Mouse (Mus musculus): ENCODE results near the gene Trpm3.
A peak's percentile ranks its signal among the peaks of the same experiment; 100 is the strongest.
"Not testable (repeated sequence)": the region's sequence is repeated elsewhere in the genome, so short reads cannot be mapped to it uniquely, and the experiment has no call there.

Trpm3 gene

DNA sequence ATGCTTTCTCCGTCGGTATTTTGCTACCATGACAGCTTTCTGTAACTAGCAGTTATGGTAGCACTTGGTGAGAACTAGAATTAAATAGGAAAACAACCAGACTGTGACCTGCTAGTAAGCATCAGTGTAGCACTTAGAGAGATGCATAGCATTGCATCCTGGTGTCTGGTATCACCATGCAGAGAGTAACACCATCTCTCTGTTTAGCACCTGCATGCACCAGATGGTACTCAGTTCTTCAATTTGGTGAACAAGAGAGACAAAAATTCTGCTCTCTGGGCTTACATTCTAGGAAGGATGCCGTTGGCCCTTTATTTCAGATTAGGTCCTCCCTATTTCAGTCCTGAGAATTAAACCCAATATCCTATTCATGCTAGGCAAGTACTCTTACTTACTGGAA is 834.4 kb downstream of the Trpm3 start:
- DNase-seq (ENCODE audit: low spot score in 2 of 2) = no peak

DNA sequence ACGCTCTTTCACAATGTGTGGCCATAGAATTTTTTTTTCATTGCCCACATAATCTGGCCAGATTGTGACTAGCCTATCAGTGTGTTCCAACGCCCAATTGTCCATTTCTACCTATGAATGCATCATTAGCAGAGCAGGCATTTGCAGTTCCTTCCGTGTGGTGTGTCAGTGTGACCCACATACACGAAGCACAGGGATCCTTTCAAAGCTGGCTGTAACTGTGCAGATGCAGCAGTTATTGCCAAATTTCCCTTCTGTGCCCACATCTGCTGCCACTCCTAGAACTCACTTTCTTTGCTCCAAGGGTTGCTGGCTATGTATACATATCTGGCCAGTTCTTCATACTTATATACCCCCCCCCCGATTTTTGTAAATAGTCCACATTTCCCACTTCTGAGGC is 834.9 kb downstream of the Trpm3 start:
- no peak for DNase-seq (ENCODE audit: low spot score in 2 of 2)

DNA sequence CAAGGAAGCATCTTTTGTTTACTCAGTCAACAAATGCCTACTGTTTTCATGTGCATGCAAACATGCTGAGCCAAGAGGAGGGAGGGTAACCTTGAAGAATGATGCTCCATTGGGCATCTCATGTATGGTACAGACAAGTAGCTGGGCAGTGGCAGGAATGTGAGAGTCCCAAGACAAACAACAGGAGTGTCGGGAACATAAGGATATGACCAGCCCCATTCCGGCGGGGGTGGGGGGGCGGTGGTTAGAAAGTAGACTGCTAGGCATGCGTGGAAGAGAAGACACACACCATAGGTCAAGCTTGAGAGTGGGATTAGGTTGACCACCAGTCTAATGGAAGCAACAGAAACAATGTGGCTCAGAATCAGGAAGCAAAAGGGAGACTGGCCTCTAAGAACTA is 837.0 kb downstream of the Trpm3 start:
- no peak for DNase-seq (ENCODE audit: low spot score in 2 of 2)

DNA sequence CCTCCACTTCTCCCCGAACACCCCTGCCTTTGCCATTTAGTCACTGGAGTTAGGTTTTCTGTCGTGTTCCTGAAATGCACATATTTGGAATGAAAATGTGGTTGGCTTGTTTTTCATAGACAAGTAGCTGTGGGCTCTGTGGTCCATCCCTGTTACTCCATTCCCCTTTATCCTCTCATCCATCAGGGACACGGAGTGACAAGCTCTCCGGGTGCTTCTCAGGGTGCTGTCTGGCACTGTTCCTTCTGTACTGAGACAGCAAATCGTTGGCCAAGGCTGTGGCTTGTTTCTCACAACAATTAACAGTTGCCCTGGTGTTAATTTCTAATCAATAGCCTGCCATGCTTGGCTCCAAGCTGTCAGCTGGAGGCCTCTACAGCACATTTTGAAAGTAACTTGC is 838.7 kb downstream of the Trpm3 start:
- no peak for DNase-seq (ENCODE audit: low spot score in 2 of 2)

DNA sequence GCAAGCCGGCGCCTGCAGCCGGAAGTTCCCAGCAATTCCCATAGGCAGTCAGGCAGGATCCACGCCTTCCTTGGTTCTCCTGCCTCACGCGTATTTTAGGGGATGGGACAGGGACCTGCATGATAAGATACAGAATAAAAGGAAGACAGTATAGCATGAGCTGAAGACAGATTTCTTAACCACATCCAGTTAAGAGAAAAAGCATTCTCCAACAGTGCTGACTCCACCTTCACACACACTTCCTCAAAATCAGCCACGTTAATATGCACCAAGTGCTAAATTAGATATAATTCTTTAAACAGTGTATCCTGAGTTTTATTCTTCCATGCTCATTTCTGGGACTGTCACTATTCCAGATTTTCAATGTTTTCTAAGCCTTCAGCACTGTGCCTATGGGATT is 839.9 kb downstream of the Trpm3 start:
- DNase-seq (ENCODE audit: low spot score in 2 of 2) = no peak

DNA sequence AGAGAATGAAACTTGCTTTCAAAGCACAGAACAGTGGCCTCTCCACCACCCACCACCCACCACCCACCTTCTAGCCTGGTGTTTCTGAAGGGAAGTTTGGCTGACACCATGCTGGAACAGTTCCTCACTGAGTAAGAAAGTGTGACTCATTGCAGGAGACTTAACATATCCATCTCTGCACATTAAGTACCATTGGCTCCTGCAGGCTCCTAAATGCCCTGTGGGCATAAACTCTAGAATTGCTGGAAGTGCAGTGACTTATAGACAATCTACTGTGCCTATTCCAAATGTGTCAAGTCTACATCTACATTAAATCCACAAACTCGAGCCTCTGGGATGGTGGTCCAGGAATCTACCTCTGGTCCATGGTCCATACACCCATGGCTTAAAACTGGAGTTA is 840.3 kb downstream of the Trpm3 start:
- DNase-seq (ENCODE audit: low spot score in 2 of 2) = no peak

DNA sequence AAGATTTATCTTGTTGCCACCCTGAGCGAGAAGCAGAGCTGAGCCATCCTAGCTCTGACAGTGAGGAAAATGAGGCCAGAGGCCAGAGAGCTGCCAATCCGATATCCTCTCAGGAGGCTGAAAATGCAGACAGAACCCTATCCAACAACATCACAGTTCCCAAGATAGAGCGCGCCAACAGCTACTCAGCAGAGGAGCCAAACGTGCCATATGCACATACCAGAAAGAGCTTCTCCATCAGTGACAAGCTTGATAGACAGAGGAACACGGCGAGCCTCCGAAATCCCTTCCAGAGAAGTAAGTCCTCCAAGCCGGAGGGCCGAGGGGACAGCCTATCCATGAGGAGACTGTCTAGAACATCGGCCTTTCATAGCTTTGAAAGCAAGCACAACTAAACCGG is 849.1 kb downstream of the Trpm3 start:
- no peak for DNase-seq (ENCODE audit: low spot score in 2 of 2)

DNA sequence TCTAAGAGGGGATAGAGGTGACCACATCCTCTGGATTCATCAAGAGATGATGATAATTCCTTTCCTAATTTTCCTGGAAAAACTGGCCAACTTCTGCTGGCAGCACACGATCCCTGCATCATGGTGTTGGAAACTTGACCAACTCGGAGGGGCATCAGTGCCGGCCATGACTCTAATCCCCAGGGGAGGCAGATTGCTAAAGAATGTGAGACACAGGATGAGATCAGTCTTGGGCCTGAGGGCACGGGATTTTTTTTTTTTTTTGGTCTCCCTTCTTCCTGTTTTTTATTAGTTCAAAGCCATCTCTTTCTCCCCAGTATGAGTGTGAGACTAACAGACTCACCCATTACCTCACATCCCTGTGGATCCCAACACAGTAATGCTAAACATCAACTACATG is 855.1 kb downstream of the Trpm3 start:
- no peak for DNase-seq (ENCODE audit: low spot score in 2 of 2)

DNA sequence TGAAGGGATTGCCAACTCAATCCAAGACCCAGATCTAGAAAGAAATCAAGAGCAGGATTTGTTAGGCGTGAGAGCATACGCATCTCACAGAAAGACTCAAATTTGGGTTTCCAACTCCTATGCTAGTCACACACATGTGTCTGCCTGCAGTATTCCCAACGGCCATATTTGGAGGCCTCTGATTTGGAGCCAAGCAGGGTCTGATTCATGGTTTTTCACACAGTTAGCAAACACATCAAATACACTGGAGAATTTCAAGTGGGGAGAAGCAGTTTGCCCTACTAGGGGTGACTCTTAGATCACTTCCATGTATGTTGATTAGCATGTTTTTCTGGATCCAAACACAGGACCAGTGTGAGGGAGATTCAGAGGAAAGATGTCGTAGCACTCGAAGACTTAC is 855.7 kb downstream of the Trpm3 start:
- no peak for DNase-seq (ENCODE audit: low spot score in 2 of 2)

DNA sequence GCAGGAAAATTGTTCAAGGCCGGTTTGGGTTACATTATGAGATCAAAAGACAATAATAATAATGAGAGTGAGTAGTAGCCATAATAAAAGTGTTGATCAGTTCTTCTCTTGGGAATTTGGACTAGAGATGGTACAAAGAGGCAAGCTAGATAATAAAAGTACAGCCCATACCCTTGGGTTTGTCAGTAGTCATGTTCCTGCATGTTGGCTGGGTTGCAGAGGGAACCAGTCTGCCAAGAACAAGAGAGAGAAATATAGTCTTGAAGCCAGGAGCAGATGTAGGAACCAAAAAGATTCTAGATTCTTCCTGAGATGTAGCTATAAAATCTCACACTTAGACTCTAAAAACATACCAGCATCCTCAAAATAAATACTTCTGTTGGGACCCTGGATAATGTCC is 861.4 kb downstream of the Trpm3 start:
- no peak for DNase-seq (ENCODE audit: low spot score in 2 of 2)

DNA sequence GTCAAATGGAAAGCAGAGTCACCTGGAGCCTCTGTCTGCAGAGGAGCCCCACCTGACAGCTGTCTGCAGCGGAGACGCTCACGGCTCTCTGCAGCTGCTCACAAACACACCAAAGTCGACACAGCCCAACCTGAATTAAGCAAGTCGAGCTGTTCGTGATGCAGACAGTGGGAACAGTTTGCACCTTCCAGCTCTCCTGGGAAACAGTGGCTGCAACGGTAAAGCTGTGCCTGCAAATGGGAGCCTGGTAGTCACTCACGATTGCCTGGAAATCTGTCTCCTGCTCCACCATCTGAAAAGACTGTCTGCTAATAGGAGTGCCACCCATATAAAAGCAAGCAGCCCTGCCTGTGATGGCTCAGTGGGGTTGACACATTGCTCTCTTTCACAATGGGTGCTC is 865.0 kb downstream of the Trpm3 start:
- DNase-seq (ENCODE audit: low spot score in 2 of 2) = no peak

DNA sequence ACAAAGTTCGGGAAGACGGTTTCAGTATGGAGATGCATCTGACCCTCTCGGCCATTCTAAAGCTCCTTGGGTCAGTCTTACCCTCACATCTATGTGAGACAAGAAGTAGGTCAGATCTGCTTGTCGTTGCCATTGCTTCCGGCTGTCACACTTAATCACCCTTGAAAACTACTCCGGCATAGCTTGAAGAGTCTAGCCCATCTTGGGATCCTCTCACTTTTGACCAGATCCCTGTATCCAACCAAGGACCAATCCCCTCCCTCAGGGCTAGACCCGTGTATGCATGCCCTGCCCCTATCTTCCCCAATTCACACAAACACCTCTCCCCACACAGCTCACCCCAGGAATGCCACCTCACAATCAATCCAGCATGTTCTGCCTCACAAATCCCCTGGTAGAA is 867.0 kb downstream of the Trpm3 start:
- DNase-seq (ENCODE audit: low spot score in 2 of 2) = no peak

DNA sequence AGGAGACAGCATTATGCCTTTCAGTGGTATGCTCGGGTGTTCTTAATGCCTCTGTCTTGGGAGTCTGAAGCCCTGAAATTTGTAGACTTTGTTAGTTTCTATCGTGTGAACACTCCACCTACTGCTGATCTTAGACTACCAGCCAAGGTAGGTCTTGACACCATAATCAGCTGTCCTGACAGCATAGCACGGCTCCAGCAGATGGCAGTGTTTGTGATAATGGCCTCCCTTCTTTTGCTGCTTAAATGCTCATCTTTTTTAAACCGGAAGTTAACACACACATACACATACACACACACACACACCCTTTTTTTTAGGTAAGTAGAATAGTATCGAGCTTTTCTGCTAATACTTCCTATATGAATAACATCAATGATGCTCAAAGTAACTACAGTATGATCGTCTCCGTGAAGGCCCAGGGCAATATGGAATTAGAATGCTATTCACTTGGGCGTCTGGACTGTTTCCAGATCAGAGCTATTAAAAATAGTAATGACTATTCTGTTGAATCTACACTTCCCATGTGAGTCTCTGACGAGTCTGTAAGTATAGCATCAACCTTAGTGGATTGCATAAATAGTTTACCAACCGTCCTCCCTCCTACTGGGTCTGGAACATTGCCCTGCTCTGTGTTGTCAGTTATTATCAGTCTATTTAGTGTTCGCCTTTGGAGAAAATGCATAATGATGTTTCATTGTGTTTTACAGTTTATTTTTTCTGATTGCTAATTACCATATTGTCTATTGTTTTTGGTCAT is 867.8 kb downstream of the Trpm3 start:
- DNase-seq (ENCODE audit: low spot score in 2 of 2) = peak; percentile 13 to 55

DNA sequence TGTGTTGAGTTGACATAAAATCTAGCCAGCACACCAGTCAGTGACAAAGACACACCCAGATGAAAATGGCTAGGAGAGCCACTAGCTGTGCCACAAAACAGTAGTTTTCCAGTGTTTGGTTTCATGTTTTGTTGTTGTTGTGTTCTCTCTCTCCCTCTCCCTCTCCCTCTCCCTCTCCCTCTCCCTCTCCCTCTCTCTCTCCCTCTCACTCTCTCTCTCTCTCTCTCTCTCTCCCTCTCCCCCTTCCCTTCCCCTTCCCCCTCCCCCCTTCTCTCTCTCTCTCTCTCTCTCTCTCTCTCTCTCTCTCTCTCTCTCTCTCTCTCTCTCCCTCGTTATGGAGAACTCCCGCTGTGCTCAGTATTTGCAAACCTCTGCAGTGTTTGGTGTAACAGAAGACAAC is 874.8 kb downstream of the Trpm3 start:
- no peak for DNase-seq (ENCODE audit: low spot score in 2 of 2)

DNA sequence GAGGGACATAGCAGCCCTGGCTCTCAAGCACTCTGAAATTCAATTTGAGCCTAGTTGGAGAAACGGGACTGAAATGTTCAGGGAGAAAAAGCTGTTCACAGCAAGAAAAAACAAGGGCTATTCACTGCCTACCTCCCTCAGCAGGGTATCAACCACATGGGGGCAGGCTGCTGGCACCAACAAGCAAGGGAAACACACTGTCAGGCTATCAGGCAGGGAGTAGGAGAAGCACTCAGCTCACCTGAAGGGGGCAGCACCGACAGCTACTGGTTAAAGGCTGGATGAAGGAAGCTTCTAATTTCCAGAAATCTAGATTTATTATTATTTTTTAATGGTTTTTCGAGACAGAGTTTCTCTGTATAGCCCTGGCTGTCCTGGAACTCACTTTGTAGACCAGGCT is 876.7 kb downstream of the Trpm3 start:
- DNase-seq (ENCODE audit: low spot score in 2 of 2) = peak in 1 of 2 experiments; percentile 25

DNA sequence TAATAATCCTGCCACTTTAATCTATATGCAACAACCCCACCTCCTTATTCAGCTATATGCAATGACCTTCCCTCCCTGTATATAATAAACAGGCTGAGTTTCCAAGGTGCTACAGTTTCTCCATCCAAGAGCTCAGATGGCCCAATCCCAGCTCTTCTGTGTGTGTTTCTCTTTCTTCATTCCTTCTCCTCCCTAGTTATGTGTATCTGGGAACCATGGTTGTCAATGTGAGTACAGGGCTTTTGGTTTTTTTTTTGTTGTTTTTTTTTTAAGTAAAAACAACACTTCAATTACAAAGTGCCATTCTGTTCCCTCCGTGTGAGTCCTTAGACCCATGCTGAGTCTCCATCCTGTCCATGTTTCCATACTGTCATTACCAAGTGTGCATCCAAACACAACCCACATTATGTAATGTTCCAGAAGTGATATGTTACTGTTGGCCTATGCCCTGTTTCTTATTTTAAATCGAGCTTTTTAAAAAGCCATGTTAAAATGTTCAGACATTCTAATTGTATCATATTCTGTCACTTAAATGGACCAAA is 879.4 kb downstream of the Trpm3 start:
- no peak for DNase-seq (ENCODE audit: low spot score in 2 of 2)

DNA sequence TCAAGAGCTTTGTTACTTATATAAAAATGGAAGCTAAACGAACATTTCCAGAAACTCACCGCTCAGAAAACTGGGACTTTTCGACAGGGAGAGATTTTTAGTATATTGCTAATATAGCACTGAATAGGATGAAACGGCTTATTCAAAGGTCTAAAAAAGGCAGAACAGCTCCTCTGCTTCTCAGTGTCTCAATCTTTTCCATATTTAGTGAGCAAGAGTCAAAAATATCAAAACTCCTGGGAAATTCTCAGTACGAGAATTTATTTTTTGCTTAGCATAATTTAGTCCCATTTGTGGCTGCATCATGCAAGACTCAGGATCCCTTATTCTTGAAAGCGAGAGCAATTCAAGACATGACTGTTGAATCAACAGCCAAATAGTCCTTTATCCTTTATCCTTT is 884.1 kb downstream of the Trpm3 start:
- no peak for DNase-seq (ENCODE audit: low spot score in 2 of 2)

DNA sequence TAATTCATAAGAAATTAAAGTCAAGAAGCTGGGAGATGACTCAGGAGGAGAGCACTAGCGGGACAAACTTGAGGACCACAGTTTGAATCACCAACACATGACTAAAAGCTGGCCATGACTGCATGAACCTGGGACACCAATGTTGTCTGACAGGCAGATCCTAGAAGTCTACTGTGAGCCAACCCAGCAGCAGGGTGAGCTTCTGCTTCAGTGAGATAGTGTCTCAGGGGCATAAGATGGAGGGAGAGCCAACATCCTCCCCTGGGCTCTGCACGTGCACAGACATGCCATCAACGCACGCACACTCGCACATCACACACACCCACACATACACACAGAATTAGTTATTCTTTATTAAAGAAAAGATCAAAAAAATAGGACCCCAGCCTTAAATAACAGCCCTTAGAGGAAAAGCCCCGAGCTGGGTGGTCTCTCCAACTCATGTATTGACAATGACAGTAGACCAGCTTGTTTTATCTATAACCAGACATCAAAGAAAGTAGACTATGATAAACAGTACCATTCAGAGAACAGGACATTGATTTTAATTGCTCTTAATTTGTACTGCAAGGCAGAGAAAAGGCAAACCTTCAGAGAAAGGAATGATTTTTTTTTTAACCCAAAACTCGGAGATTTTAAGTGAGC is 884.6 kb downstream of the Trpm3 start:
- DNase-seq (ENCODE audit: low spot score in 2 of 2) = no peak

DNA sequence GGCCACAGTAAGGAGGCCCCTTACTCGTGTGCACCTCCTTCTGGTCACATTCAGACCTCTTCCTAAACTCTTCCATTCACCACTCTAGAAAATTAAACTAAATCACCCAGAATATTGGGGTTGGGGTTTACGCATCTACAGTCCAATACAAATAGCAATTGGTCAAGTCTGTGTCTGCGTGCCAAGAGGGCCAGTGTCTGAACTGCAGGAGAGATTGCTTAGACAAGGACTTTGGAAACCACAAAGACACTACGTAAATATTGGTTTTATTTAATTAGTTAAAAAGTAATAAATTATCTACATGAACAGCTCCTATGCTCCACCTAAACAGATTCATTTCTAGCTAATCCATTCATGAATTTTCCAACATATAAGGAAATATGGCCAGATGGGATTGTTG is 886.0 kb downstream of the Trpm3 start:
- DNase-seq (ENCODE audit: low spot score in 2 of 2) = no peak

DNA sequence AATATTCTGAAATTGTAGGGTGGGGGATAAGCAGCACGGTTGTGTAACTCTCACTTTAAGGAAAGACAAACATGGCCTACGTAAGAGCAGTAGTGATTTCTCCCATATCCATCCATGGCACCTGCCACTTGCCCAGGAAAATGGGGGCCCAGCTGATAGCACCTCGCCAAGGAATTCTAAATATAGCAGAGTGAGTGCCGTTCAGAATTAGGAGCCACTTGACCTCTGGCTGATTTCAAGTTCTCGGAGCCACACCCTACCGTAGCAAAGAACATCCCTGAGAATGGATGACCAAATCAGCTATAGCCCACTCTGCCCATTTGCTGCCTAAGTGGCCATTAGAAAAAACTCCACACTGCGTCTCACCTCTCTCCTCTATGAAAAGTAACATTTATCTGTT is 887.6 kb downstream of the Trpm3 start:
- DNase-seq (ENCODE audit: low spot score in 2 of 2) = no peak

DNA sequence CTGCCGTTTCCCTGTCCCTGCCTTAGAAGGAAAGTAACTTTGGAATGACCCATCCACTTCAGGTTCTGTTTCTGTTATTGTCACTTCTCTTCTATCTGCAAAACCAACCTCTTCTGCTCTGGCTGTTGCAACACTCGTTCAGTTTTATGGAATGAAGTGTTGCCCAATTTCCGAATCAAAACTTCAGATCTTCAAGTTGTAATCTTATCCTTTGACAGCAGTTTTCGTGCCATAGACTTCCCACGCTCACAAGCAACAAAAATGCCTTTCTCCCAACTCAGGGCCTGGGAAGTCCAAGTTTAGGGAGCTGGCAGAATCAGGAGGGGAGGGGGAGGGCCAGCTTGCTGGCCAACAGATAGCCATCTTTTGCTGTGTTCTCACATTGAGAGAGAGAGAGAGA is 889.4 kb downstream of the Trpm3 start:
- DNase-seq (ENCODE audit: low spot score in 2 of 2) = peak in 1 of 2 experiments; percentile 56

DNA sequence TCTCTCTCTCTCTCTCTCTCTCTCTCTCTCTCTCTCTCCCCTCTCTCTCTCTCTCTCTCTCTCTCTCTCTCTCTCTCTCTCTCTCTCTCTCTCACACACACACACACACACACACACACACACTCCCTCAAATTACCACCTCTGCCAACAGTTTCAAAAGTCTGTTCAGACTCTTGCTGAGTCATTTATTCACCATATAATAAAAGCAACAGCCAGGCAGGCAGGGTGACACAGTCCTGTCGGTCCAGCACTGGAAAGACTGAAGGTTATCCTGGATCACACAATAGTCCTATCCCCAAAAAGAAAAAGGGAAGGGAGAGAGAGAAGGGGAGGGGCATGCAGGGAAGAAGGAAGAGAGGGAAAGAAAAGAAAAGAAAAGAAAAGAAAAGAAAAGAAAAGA is 894.5 kb downstream of the Trpm3 start:
- DNase-seq (ENCODE audit: low spot score in 2 of 2) = not testable (repeated sequence)

DNA sequence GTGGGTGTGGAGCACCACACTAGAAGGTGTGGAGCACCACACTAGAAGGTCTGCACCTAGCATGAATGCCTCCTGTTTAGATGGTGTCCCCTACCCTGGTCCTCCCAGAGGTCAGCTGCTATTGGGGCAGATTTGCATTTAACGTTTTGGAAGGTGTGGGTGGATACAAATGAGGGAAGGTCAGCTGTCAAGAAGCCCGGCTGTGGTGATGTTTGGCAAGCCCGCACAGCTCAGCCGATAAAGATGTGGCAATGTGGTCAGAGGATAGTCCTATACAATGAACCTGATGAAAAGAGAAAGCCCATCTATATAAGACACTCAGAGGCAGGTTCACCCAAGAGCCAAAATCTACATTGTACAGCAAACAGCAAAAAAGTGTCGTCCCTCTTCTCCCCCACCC is 895.3 kb downstream of the Trpm3 start:
- no peak for DNase-seq (ENCODE audit: low spot score in 2 of 2)
